Mouse (Mus musculus) midbrain, embryonic 11.5 days (tissue): ENCODE results near the gene Fanca. TPM values are rescaled to one million over a fixed set of nuclear protein-coding genes. Genes with fewer than 3 reads are reported as not detected.

Source experiments
- ATAC-seq: fragments of 200-750 bp; cut with Nextera tagmentation; 2 replicates; pipeline ENCODE4 v1.8.0; 2017; ENCODE audit warnings: moderate TSS enrichment, moderate library complexity; ENCODE audit not compliant: low FRiP score
- DNase-seq: peaks from one replicate; pipeline ENCODE4 v3.0.0; 2015; ENCODE audit warnings: low spot score; ENCODE audit errors: missing footprints
- H3K27ac ChIP-seq: fragments of 300-500 bp; sonication (generic); 2 replicates; pipeline ENCODE4 v1.5.1; 2014; ENCODE audit warnings: low read depth, low read length
- H3K27me3 ChIP-seq: fragments of 300-500 bp; sonication (generic); 2 replicates; pipeline ENCODE4 v1.6.1; 2014; ENCODE audit warnings: mild to moderate bottlenecking, low read length, moderate library complexity, mixed read lengths; ENCODE audit not compliant: control insufficient read depth, insufficient read depth
- H3K36me3 ChIP-seq: fragments of 300-500 bp; sonication (generic); 2 replicates; pipeline ENCODE4 v1.6.1; 2014; ENCODE audit warnings: mild to moderate bottlenecking, low read length, moderate library complexity, mixed read lengths; ENCODE audit not compliant: control insufficient read depth, insufficient read depth
- H3K4me1 ChIP-seq: fragments of 300-500 bp; sonication (generic); 2 replicates; pipeline ENCODE4 v1.6.1; 2014; ENCODE audit warnings: low read length; ENCODE audit not compliant: control insufficient read depth, insufficient read depth
- H3K4me2 ChIP-seq: fragments of 300-500 bp; sonication (generic); 2 replicates; pipeline ENCODE4 v1.6.1; 2014; ENCODE audit warnings: mild to moderate bottlenecking, moderate library complexity
- H3K4me3 ChIP-seq: fragments of 300-500 bp; sonication (generic); 2 replicates; pipeline ENCODE4 v1.5.1; 2014; ENCODE audit warnings: low read depth, low read length
- H3K9ac ChIP-seq: fragments of 300-500 bp; sonication (generic); 2 replicates; pipeline ENCODE4 v1.6.1; 2014; ENCODE audit warnings: low read length
- H3K9me3 ChIP-seq: fragments of 300-500 bp; sonication (generic); 2 replicates; pipeline ENCODE4 v1.6.1; 2016; ENCODE audit warnings: low read length; ENCODE audit not compliant: control insufficient read depth
- WGBS: fragments of 180-500 bp; shearing (Covaris S2); extraction: QIAGEN DNeasy Blood & Tissue Kit; methylation state at CpG from one replicate; pipeline ENCODE4 v1.1.7; 2014; 5-methylcytosine and 5-hydroxymethylcytosine counted together
- polyA plus RNA-seq: library from polyadenylated mRNA; unstranded; fragments of >200 nt; fragmentation: Nextera tagmentation; extraction: Ambion mirVana; gene quantifications from 2 replicates; pipeline ENCODE4 v1.2.1, GENCODE M21; 2014

The Fanca gene
- polyA plus RNA-seq, 1 experiment from 2014 or later: 31.5 TPM

- peak; percentile 92 for ATAC-seq
- Histone ChIP-seq H3K36me3 (no peaks in the 10 kb centered on the region; the same call in 1 of the 2 replicates), H3K27me3 (no peaks in the 10 kb centered on the region), H3K4me3 (peak within 1 kb of the TSS; percentile 66), H3K4me1 (peaks cover 10% of the 10 kb centered on the region), H3K4me2 (peak within 1 kb of the TSS; percentile 96), H3K9ac (peak within 1 kb of the TSS; percentile 82), H3K27ac (peak within 1 kb of the TSS; percentile 15; the same call in 1 of the 2 replicates), H3K9me3 (no peaks in the 10 kb centered on the region)
- WGBS: 4% methylated on average over 59 of the region's 59 CpGs
- peak; percentile 100 for DNase-seq
Observed at GRCm38 (mm10) chr8:123224278-123225266, 93.8 kb downstream of the Fanca start, which contains the start of gene Cdk10. TSS of gene Cdk10 (plus strand) at chr8:123224842.

- Histone ChIP-seq H3K27ac (no peak overlapping the region), H3K4me3 (no peak overlapping the region), H3K36me3 (no peaks in the 10 kb centered on the region), H3K4me1 (peaks cover 10% of the 10 kb centered on the region), H3K9ac (no peak overlapping the region), H3K27me3 (no peaks in the 10 kb centered on the region), H3K4me2 (no peak overlapping the region), H3K9me3 (no peaks in the 10 kb centered on the region)
- ATAC-seq (no peak), DNase-seq (no peak)
- WGBS: 96% methylated on average over 1 of the region's 1 CpGs
Observed at GRCm38 (mm10) chr8:123220917-123221316, 97.5 kb downstream of the Fanca start.

Other genes starting within 250 kb of the Fanca start
- 1,312 and 1,403 TPM in 2 replicates for gene Rpl13, start 216.2 kb downstream of the Fanca start, polyA plus RNA-seq
- 0.07 TPM in 1 of 2 replicates, not detected in the other for gene Cpne7, start 201.2 kb downstream of the Fanca start, polyA plus RNA-seq
- 2.9 and 3.2 TPM in 2 replicates for gene Sult5a1, start 160.3 kb downstream of the Fanca start, polyA plus RNA-seq
- 1.7 and 2.2 TPM in 2 replicates for gene Dpep1, start 132.3 kb downstream of the Fanca start, polyA plus RNA-seq
- 92.7 and 104 TPM in 2 replicates for gene Chmp1a, start 105.8 kb downstream of the Fanca start, polyA plus RNA-seq
- gene Spata33, start 105.7 kb downstream of the Fanca start, polyA plus RNA-seq: 5.9 and 6.0 TPM in 2 replicates
- gene Cdk10, start 93.7 kb downstream of the Fanca start, polyA plus RNA-seq: 30.9 and 34.3 TPM in 2 replicates
- 1.2 and 1.7 TPM in 2 replicates for gene Spata2l, start 82.3 kb downstream of the Fanca start, polyA plus RNA-seq
- gene Zfp276, start 64.4 kb downstream of the Fanca start, polyA plus RNA-seq: 15.2 and 19.0 TPM in 2 replicates
- 23.7 and 23.8 TPM in 2 replicates for gene Vps9d1, start 64.2 kb downstream of the Fanca start, polyA plus RNA-seq
- gene Spire2, start 14.1 kb upstream of the Fanca start, polyA plus RNA-seq: 9.2 and 13.2 TPM in 2 replicates
- 171 and 181 TPM in 2 replicates for gene Tcf25, start 55.2 kb upstream of the Fanca start, polyA plus RNA-seq
- gene Mc1r, start 88.5 kb upstream of the Fanca start, polyA plus RNA-seq: 0.06 and 0.12 TPM in 2 replicates
- gene Tubb3, start 92.8 kb upstream of the Fanca start, polyA plus RNA-seq: 777 and 840 TPM in 2 replicates
- 35.3 and 35.5 TPM in 2 replicates for gene Def8, start 105.0 kb upstream of the Fanca start, polyA plus RNA-seq
- 38.4 and 39.9 TPM in 2 replicates for gene Afg3l1, start 159.3 kb upstream of the Fanca start, polyA plus RNA-seq
- gene Dbndd1, start 196.9 kb upstream of the Fanca start, polyA plus RNA-seq: 34.4 and 37.2 TPM in 2 replicates
- 38.5 and 43.1 TPM in 2 replicates for gene Gas8, start 200.3 kb upstream of the Fanca start, polyA plus RNA-seq